Mouse (Mus musculus): Measurements from ENCODE around the gene Fam32a.

DNA sequence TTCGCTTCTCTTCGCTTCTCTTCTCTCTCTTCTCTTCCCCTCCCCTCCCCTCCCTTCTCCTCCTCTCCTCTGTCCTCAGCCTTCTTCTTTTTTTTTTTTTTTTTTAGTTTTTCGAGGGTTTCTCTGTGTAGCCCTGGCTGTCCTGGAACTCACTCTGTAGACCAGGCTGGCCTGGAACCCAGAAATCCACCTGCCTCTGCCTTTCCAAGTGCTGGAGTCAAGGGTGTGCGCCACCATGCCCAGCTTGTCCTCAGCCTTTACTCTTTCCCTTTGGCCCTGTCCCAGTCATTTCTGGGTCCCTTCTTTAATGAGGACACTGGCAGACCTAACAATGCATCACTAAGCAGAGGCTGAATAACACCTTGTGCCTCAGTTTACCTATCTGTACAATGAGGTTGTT, 6.0 kb upstream of the Fam32a start, which contains the start of gene Gm11034:
- TF ChIP-seq CTCF (IDR thresholded peaks at IDR 0.05; ENCODE audit: borderline replicate concordance, insufficient read depth, low read length) (no peak), POLR2A (IDR thresholded peaks at IDR 0.05; ENCODE audit: low read depth, low read length) (no peak)
